Mouse (Mus musculus) kidney, postnatal 36 days (tissue): ENCODE measurements around the gene Tvp23b.

Source experiments
- DNase-seq, 2 experiments: peaks; one replicate each; pipeline ENCODE4 v3.0.0; 2021 to 2022; ENCODE audit warnings: mixed read lengths in 2 of 2

The Tvp23b gene

DNA sequence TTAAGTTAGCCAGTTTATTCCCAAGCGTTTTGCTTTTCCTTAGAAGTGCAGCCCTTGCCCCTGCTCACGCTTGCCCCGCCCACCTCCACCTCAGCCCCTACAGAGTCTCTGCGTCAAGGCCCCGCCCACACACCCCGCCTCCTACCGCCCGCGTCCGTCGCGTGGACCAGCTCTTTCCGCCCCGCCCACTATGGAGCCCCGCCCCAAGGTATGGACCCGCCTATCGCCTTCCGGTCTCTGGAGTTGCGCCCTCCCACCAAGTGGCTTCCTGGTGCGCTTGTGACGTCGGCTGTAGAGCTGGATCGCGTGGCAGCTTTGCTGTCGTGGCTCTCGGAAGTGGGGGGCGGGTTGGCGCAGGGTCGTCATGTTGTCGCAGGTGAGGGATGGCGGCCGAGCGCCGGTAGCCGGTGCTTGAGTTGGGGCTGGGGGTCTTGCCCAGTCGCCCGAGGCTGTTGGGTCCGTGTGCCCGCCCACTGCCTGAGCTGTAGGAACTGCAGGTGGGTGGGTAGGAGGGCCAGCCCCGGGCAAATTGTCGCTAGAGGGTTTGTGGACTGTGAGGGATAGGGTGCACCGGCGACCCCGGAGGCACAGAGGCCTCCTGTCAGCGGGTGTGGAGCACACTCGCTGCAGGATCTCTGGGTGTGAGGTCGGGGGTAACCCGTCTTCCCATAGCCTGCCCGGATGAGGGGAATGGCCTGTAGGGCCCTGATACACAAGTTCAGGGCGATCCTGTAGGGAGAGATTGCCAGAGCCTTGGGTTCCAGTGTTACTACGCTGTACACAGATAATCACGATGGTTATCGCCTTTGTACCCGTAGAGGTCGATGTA, at the start of gene Tvp23b:
Tvp23b (plus strand) TSS at position 236 of the 829 bp plus-strand sequence.
- DNase-seq: peak; percentile 99 to 100

DNA sequence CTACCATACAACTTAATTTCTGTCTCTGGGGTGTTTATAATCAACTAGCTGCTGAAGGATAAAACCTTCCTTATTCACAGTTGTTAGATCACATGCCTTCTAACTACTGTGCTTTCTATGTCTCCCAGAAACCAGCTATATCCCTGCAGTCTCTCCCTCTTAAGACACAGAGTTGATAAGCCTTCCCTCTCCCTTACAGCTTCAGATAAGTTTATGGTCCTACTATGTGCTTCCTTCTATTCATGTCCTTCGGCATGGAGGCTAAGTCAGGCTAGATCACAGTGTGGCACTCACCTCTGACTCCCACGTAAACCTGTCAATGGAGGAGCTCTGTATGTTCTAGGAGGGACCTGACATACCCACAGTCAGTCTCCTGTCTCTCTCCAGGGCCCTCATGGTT, 48.9 kb upstream of the Tvp23b start:
- no peak for DNase-seq

DNA sequence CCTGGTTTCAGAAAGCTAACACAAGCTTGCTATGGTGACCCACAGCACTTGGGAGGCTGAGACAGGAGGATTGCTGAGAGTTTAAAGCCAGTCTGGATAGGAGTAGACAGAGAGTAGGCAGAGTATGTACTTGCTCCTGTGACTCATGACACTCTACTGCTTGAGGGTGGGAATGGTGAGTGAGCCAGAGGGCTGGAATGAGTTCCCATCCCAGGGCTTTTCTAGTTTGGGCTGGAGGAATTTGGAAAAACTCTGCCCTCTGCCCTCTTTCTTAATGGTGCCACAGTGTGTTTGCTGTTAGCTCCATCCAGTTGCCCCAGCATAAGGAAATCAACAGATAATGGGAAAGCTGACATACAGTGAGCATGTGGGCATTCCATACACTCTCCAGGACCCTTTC, 47.3 kb upstream of the Tvp23b start:
- DNase-seq: no peak

DNA sequence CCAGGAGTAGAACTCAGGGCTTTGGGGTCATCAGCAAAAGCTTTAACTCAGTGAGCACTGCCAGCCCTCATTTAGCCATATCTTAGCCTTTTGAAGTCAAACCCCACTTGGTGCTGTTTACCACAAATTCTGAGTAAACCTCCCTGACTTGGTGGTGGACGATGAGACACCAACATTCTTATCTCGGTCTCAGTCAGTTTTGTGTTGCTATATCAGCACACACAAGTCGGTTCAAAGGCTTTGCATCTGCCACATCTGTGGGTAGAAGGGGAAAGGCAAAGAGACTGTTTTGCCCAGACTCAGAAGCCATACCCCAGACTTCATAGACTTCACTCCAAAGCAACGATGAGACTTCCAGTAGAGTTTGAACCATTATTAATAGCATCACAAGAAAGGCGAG, 34.7 kb upstream of the Tvp23b start:
- DNase-seq: no peak

DNA sequence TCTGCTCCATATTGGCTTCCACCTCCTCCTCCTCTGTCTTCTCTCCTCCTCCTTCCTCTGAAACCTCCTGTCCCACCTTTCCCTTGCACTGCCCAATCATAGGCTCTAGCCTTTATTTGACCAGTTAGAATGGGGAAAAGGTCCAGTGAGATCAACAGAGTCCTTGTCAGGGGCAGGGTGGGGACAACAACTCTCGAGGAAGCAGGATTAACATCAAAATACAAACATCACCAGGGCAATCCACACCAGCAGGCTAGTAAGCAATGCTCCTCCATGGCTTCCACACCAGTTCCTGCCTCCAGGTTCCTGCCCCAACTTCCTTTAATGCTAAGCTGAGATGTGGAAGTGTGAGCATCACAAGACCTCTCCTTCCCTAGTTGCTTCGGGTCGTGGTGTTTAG, 33.5 kb upstream of the Tvp23b start:
- DNase-seq: no peak

DNA sequence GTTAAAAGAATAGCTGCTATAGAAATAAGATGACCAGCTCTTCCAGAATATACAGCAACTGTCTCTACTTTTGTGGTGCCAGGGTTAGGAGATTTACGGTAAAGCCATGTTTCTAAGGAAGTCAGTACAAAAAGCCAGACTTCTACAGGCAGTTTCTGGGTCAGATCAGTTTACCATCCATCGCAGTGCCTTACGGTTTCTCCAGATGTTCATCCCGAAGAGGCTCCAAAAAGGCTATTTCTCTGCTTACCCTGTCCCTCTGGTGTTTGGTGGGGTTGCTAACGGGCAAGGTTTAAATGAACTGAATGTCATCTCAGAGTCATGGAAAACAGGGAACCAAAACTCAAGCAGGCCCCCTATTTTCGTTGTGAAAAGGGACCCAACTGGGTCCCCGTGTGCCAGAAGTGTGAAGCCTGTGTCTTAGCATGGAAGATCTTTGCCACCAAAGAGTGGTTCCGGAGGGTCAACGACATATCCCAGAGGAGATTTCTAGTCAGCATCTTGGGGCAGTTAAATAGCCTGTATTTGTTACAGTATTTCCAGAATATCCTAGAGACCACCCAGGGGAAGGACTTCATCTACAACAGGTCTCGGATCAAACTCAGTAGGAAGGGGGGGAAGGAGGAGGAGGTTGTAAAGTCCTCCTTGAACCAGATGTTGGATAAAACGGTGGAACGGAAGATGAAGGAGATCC, 32.1 kb upstream of the Tvp23b start, which contains the start of gene Fbxw10:
Fbxw10 (plus strand) TSS at position 109 of the 694 bp plus-strand sequence.
- DNase-seq: peak; percentile 16 to 57

DNA sequence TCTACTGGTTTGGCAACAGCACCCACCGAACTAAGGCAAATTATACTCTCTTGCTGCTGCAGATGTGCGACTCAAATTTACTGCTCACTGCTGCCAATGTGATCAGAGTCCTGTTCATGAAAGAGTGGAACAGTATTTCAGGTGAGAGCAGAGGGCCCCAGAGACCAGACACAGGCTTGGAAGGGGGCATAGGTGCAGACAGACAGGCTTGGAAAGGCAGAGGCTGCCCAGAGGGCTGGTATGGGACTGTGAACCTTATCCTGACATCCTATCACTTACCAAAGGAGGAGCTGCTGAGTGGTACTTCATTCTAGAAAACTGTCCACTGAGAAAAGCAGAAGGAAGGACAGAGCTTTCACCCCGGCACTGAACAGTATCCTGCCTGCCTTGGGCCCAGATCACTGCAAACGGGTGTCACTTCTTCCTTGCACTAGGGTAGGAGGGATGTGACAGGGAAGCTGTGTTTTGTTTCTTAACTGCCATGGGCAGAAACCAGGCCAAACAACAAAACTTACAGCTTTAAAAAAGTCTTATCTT, 31.5 kb upstream of the Tvp23b start:
- DNase-seq: no peak

DNA sequence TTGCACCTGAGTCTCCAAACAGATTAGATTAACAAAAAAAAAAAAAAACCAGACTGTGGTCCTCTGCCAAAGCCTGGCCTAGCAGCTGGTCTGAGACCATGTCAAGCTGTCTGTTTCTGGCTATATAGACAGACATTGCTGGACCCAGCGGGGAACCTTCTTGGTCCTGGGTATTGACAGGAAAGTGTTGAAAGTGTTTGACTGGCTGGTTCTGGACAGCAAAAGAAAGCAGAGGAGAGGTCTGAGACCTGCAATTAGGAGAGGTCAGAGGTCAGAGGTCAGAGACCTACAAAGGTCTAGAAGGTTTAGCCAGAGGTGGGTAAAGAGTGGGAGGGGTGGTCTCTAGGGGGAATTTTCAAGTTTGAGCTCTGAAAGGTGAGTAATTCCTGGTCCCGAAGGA, 31.0 kb upstream of the Tvp23b start:
- no peak for DNase-seq

DNA sequence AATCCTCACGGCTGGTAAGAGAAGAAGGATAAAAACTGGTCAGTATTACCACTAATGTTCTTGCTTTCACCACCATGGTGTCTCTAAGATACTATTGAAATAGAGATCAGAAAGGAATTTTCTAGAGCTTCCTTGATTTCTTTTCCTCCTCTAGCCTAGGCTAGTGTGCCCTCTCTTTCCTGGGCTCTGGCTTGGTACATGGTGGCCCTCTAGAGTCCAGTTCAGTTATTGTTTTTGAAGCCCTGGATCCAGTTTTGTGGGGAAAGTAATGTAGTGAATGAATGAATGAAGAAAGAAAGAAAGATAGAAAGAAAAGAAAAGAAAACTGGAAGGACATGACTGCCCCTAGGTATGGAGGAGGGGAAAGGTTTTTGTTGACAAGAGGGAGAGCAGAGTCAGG, 28.1 kb upstream of the Tvp23b start:
- peak; percentile 26 to 39 for DNase-seq

DNA sequence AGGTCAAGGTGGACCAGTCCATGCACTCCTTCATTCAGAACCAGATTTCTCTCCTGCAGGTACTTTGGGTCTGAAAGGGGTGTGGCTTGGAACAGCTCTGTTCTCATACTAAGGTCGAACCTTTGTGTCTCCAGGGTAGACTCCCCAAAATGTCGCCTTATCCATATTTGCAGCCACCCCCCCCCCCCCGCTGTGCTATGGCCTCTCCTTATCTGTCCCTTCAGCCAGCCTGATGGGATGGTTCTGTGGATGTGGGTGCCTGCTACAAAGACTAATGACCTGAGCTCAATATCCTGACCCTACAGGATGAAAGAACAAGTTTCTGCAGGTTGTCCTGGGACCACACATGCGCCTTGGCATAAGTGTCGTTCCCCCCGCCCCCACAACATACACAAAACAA, 25.9 kb upstream of the Tvp23b start:
- DNase-seq: no peak

DNA sequence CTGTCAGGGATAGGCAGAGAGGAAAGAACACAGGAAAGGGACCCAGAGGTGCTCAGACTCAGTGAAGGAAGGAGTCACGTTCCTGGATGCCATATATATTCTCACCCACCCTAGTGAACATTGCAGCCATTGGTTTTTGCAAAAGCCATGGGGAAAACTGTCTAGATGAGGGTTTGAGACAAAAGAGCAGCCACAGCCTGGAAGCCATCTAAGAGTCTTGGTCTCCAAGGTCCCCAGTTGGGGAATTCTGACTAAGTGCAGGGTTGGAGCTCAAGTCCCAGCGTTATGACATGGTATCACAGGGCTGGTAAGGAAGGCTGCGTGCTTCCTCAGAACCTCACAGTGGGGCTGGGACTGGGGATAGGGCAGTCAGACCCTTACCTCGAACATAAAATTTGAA, 13.7 kb upstream of the Tvp23b start:
- DNase-seq: no peak

DNA sequence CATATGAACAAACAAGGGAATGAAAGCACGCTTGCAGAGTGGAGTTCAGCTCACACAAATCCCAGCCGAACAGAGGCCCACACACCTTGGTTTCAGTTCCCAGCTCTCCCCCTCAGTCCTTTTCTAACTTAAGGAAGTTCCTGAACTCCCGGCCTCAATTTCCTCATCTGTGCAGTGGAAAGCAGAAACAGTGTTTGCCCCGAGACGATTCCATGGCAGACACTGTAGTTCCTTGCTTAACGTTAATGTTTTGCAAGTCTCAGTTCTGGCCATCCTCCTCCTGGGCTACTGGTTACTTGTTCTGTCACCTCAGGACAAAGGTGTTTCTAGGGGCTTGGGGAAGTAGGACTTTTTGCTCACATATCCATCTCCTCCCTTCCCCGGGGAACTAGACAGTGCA, 12.6 kb upstream of the Tvp23b start:
- no peak for DNase-seq

DNA sequence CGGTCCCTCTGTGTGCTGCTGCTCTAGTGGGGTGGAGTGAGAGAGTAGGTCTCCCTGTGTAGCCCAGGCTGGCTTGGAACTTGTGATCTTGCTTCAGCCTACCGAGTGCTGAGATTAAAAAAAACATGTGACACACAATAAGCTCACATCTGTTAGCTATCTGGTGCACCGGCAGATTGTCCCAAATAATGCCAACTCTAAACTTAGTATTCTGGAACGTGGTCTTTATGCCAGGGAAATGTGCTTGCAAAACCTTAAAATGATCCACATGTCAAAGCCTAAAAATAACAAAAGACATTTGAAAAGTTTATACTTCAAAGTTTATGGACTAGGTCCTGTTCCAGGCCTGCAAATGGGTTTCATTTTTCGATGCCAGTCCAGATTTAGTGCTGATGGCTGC, 10.1 kb upstream of the Tvp23b start:
- no peak for DNase-seq

DNA sequence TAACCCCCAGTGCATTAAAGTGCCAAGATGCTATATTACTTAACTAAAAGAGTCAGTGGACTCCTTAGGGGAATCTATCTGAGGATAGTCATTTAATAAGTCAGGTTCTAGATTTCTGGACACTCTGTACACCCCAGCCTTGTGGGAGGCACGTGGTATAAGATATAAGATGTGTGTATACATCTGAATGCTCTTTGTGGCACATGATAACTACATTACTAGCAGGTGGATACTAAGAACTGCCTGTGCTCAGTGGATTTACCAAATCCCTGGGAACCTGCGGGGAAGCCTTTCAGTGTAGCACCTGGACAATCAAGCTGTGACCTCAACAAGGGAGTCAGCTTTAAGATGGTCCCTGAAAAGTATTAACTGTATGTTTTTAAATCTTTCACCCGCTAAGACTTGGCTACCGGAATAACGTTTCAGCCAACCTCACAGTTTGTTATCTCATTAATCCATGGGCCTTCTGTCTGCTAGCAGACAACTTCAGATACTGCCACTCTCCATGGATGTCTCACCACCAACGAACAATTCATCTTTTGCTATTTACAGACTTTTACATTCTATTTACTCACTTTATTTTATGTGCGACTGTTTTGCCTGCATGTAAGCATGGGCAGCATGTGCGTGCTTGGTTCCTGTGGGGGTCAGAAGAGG, 9.4 kb upstream of the Tvp23b start:
- no peak for DNase-seq

DNA sequence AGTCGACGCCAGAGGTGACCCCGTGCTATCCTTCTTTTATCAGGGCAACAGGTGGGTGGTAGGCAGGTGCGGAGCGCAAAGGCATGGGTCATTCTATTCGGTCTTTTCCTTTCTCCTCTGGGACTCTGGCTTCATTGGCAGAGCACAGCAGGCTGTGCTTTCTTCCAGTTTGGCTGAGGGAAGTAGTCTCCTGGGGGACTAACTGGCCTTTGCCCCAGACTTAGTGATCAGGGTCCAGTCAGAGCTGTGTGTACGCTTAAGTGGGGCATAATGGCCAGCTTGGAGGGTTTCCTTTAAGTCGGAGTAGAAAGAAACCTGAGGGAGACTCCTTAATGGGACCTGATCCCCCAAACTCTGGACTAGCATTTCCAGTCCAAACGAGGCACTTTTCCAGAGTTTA, 5.8 kb upstream of the Tvp23b start:
- DNase-seq: peak in 1 of 2 experiments; percentile 9

DNA sequence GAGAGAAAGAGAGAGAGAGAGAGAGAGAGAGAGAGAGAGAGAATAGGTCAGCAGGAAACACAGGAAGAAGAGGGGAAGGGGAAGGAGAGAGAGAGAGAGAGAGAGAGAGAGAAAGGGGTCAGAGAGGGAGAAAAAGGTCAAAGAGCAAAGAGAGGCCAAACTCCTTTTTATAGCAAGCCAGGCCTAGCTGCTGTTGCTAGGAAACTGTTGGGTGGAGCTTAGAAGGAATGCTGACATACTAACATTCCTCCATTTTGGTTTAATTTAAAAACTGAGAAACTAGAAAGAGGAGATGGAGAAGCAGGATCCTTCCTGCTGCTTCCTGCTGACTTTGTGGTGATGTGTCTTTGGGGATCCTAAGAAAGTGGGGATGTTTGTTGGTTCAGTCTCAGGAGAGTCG, 3.6 kb upstream of the Tvp23b start:
- DNase-seq: peak; percentile 14 to 25

DNA sequence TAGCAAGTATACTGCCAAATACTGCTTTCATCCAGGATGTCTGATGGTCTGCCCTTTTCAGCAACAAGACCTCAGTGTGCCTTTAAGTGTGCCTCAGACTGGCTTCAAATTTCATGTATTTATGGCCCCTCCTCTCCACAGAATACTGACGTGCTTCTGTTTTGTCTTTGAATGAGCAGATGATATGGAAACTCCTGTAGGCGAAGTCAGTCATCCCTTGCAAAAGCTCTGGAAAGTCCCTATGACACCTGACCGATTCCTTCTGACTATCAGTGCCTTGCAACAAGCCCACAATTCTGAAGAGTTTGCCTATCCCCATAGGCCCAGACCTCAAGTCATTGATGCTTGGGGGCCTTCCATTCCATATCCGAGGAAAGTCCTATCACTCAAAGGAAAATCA, 2.8 kb upstream of the Tvp23b start:
- no peak for DNase-seq

DNA sequence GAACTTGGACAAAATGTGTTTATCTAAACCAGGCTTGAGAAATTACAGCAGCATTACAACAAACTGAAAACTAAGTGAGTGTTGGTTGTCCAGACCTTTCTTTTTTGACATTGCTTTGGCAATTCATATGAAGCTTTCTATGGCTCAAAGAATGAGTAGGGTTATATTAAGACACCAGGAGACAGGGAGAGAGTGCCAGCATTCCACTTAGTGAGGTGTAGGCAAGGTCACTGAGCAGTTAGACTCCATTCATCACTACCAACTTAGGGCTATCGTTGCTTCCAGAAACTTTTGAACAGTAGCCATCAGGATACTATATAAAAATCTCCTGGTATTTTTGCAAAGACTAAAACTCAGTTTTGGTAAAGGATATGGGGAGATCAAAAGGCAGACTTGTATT, 1.9 kb upstream of the Tvp23b start:
- DNase-seq: no peak

DNA sequence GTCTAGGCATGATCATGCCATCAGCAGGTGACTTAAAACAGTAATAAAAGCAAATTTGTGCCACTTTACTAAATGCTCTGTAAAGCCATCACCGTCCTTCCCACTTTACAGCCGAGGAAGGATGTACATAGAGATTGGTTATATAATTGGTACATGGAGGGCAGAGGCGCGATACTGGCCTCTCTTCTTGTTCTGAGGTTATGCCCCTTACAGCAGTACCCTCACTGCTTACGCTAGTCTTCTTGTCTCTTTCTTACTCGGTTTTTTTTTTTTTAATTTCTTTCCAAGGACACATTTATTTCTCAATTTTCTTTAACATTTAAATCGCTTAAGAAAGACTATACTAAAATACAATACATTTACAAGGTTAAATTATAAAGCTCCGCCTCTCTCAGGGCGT, 527 bp upstream of the Tvp23b start:
- peak in 1 of 2 experiments; percentile 18 for DNase-seq

DNA sequence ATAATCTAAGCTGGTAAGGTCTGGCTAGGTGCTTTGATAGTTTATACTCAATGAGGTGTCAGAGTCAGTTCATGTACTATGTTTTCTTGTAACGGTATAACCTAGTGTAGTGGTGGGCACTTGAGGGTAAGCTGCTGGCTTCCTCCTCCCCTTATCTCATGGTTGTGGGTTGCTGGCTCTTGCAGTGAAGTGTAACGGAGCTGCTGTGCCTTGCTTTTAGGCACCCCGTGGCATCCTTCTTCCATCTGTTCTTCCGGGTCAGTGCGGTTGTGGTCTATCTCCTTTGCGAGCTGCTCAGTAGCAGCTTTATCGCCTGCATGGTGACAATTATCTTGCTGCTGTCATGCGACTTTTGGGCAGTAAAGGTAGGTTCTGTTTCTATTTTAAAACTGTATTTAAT, 4.2 kb downstream of the Tvp23b start:
- DNase-seq: no peak

DNA sequence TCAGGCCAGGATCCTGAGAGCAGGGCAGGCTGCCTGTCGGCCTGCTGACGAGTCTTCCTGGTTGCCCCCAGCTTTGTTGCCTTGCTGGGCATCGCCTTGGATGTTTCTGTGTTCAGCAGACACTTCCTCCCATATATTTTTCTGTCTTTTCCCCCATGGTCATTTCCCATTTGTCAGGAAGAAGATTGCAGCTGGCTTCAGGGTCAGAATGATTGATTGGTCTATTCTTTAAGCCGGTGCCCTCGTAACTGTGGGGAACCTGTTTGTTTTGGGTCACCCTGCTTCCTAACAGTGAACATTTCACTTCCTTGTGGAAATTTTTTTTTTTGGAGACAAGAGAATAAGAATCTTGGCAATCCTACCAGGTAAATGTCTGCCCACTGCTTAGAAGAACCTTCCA, 6.1 kb downstream of the Tvp23b start:
- DNase-seq: peak in 1 of 2 experiments; percentile 35

DNA sequence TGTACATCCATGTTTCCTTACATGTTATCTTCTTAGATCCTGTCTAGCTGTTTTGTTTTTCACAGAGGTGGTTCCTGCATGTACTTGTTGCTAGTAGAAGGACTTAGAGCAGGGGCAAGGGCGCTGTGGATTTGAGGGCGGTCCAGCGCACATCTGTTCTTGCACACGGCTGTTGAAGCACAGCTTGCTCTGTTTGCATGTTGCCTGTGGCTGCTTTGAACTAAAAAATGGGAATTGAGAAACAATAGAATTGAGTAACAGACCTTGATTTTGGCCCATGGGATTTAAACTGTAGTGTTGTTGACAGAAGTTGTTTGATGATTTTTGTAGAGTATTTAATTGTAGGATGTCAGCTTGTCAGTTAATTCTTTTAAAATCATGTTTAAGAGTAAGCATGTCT, 11.5 kb downstream of the Tvp23b start:
- no peak for DNase-seq

DNA sequence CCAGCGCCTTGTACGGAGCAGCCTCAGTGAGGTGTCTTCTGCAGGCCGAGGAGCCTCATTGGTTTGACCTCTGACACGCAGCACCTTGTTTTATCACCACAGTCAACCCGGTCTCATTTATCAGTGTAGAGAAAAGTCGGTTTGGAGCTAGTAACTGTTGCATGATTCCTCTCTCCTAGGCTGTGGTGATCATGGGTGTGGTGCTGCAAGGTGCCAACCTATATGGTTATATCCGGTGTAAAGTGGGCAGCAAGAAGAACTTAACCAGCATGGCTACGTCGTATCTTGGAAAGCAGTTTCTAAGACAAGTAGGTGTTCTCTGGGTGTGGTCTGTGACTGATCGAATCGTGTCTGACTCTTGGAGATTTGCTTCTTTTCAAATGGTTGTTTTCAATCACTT, 12.5 kb downstream of the Tvp23b start:
- DNase-seq: no peak
